Mouse (Mus musculus) liver, adult 2 months (tissue): ENCODE data around the gene Raph1.

Source experiments
- CTCF ChIP-seq: fragments of 200-500 bp; IDR thresholded peaks from 2 replicates; pipeline ENCODE4 v1.5.1; 2011; ENCODE audit warnings: low read depth, low read length, control low read depth
- POLR2A ChIP-seq: fragments of 200-500 bp; IDR thresholded peaks from 2 replicates; pipeline ENCODE4 v1.6.1; 2011; ENCODE audit warnings: low read length, control low read depth; ENCODE audit not compliant: insufficient read depth; ENCODE audit errors: extremely low read depth

DNA sequence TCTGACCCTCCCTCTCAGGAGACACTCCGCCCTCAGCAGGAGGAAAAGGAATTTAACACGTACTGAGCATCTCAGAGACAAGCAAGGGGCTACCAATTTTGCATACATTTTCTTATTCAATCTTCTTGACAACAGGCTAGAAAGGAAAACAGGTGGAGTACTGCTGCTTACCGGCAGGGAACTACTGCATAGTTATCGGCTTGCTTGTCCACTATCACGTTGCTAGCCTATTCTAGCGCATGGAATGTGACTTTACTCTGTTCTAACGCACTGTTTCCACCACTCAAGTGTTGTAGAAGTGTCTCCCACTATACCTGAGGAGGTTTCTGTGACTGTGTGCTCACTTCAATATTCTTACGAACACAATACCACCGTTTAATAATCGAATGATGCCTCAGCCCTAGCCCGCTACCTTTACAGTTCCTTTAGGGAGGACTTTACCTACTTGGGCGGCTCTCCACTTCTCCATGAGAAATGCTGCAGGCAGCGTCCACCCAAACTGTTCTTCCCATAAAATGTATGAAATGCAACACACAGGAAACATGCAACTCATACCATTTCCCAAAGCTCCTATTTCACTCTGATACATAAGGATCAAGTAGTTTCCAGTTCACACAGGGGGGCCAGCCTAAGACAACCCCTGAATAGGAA is 1.5 kb downstream of the Raph1 start:
- TF ChIP-seq POLR2A (no peak), CTCF (no peak)
